Mouse (Mus musculus) A20 (cell line): ENCODE results near the gene Frmpd1.

ENCODE experiments used
- DNase-seq: peaks from one replicate; pipeline ENCODE4 v3.0.0-alpha.2; 2011; ENCODE audit warnings: low read depth, low spot score

Gene Frmpd1

DNA sequence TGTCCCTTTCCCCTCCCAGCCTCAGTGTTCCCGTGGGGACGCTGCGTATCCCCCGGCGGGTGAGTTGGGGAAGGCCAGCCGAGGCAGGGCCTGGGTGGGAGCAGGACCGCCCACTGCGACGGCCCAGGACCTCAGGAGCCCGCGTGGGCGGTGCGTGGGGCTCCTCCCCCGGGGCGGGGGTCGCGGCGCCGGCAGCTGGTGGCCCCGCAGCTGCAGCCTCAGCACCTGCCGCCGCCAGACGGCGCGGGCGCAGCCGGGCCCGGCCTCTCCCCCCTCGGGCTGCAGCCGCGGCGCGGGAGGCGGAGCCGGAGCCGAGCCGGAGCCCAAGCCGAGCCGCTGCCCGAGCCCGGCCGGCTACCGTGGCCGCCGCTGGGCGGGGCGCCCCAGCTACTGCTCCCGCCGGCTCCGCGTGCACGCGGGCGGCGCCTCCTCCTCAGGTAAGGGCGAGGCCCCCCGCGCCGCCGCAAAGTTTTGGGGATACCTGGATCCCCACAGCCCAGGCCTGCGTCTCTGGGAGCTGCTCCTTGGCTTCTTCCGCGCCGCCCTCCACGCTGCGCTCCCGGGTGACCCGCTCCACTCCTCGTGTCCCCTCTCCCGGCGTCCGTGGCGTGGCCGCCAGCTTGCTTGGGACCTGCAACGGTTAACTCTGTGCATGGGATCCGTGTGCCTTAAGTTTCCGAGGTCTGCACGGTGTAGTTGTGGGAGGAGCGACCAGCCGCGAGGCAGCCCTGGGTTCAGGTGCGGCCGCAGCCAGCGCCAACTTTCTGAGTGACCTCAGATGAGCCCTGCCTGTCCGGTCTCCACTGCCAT lies at the start of gene Frmpd1:
Gene Frmpd1, plus strand, starts transcription at position 355 of the 810 bp plus-strand sequence.
- DNase-seq = no peak

DNA sequence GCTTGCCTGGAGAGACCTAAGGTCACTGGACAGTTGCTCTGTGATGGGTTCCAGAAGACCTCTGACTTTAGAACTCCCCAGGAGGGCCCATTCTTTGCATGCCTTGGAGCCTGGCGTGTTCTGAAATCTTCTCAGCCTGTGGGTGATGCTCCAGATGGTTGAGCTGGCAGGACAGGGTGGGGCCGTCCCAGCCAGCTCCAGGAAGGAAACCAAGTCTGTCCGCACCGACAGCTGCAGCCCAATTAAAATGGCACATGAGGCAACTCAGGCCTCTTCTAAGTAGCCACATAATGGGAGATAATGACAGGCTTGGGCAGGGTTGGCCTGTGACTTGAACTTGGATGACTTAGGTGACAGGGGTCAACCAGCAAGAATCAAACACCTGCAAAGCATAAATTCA lies 47.0 kb upstream of the Frmpd1 start:
- no peak for DNase-seq

DNA sequence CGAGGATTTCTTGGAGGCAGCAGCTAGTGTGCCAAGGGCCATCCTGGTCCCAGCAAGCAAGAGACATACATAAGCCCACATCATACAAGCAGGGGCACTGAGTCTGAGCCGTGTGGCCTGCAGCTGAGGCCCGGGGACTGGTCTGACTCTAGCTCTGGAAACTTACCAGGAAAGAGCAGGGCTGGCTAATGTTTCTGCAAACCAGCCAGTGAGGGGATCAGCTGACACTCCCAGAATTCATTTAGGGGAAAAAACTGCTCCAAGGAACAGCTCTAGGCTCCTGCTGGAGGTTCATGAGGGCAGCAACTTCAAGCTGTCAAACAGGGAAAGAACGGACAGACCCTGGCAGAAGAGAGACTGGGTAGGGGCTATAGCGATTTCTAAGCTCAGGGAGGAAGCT lies 42.8 kb upstream of the Frmpd1 start:
- DNase-seq = no peak

DNA sequence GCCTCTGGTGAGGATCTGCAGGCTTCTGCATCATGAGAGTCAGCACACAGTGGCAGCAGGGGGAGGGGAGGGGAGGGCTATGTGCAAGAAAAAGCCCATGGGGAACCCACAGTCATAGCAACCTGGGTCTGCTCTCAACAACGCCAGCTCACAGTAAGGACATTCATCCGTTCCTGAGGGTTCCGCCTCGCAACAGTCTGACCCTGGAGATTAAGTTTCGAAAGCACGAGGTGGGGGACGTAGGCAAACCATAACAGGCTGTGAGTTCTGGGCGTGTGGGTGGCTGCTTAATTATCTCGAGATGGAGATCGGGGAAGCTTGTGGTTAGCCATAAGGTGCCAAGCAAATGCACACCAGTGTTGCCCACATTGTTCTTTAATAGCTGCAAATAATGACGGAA lies 42.3 kb upstream of the Frmpd1 start:
- DNase-seq = no peak

DNA sequence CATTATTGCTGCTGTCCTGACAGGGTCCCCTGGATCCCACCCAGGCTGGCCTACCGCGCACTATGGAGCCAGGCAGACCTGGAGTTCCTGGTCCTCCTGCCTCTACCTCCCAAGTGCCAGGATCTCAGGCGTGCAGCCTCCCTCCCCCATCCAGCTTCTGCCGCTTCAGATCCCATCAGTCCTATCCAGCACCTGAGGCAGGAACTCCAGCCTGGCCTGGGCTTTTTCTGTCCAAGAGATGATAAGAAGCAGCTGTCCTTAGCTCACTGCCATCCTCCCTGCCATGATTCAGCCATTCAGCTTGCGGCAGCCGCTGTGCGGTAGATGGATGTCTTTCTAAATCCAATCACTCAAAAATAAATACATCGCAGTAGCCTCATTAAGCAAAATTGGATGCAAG lies 41.7 kb upstream of the Frmpd1 start:
- no peak for DNase-seq

DNA sequence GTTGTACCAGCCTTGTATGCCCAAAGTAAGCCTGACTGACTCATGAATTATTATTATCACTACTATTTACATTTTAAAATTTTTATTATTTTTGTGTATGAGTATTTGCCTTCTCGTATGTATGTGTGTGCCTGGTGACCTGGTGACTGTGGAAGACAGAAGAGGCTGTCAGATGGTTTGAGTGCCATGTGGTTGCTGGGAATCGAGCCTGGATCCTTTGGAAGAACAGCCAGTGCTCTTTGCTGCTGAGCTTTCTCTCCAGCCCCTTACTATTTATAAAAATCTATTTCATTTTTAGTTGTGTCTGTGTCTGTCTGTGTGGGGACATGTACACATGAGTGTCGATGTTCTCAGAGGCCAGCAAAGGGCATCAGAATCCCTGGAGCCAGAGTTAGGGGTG lies 28.2 kb upstream of the Frmpd1 start:
- no peak for DNase-seq

DNA sequence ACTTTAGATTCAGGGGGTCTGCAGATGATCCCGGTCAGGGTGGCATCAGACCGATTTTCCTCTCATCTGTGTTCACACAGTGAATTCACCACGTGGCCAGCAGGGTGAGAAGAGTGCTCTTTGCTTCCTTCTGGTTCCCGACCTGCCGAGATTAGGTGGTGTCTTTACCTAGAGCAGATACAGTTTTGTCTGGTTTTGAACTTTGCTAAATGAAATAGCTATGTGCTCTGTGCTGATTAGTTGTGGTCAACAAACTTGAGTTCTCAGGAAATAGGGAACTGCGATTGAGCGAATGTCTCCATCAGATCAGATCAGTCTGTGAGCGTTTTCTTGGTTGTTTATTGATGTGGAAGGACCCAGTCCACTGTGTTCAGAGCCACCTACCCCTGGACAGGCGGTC lies 26.1 kb upstream of the Frmpd1 start:
- peak; percentile 2 for DNase-seq

DNA sequence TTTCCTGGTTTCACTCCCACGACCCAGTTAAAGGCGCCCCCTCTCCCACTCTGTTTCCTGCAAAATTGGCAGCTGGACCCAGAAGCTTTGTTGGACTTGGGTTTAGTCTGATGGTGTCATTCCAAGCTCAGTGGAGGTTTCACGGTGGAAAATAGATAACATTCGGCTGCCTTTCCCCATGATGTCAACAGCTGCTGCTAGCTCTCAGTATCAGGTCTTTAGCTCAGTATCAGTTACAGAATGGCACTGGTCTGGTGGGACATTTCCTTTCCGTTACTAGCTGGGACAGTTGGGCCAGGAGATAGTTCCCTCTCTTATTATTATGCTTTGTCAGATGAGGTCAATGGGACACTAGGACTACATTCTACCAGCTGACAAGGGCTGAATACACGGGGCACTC lies 23.9 kb upstream of the Frmpd1 start:
- no peak for DNase-seq

DNA sequence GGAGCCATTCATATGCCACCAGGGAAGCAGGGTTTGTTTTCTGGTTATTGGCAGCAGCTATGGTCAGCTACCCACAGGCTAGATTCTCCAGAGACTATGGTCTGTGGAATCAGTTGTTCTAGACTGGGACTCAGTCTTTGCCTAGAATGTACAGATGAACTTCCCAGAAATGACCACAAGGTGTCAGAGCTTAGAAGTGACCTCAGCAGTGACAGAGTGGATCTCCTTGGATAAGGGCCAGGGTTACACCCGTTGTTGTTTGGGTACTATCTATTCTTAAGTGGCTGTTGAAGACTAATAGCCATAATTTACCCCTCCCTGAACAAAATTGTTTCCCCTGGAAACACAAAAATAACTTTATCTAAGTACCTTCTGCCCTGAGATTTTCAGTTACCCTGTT lies 21.0 kb upstream of the Frmpd1 start:
- peak; percentile 28 for DNase-seq

DNA sequence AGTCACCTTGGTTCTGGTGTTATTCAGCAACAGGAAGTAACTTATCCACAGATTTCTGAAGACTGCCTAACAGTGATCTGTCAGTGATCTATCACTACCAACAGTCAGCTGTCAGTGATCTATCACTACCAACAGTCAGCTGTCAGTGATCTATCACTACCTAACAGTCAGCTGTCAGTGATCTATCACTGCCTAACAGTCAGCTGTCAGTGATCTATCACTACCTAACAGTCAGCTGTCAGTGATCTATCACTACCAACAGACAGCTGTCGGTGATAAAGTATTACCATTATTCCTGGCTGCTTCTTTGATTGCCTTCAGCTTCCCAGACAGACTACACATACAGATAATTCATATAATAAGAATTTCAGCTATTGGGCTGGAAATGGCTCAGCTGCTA lies 19.2 kb upstream of the Frmpd1 start:
- DNase-seq = no peak

DNA sequence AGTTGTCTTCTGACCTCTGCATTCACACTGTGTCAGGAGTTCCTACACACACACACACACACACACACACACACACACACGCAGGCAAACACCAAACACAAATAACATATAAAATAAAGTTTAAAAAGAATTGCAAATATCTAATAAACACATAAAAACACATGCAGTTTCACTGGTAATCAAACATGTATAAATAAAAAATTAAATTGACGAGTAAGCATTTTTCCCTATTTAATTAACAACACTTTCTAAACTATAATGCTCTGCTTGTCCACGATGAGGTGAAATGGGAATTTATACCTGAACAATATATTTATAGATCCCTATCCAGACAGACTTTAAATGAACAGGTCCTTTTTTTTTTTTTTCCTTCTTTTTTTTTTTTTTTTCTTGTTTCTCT lies 18.7 kb upstream of the Frmpd1 start:
- no peak for DNase-seq

DNA sequence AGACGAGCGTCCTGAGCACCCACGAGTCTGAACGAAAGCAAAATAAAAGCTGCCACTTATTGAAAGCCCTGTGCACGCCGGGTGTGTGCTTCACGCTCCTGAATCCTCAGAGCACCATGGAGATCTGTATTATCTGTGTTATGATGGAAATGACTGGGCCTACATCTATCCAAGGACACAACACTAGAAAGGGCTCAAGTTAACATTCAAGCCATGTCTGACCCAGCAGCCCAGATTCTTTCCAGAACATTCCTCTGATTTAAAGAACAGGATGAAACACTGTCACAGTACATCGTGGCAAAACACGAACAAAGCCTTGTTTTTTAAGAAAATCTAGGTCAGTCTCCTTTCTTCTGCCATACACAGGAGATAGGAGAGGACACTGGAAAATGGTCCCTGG lies 13.3 kb upstream of the Frmpd1 start:
- DNase-seq = no peak

DNA sequence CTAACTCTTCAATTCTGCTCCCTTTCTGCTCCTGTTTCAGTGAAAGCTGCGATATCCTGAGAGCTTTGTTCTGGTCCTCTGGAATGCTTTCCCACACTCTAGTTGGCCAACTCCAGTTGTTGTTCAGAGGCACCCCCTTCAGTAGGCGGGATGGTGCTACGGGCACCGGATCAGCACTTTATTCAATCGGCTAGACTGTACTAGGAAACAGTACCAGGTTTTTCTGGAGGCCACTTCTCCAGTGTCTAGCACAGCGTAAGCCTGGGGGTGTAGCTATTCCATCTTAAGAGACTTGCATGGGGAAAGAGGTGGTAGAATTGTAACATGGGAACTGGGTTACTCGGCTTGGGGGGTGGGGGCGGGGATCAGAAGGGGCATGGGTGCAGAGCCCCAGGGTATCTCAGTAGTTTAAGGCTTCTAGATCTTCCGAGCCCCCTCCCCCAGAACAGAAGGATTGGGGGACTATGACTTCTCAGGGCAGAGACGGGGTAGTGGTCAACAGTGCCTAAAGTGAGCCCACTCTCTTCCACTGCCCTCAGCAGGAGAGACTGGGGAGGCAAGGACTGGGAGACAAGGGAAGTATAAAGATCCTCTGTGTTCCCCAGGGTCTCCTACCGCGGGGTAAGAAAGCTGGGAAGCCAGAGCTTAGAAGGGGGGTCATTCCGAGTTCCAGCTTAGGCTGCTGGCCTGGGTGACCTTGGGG lies 706 bp upstream of the Frmpd1 start:
- no peak for DNase-seq

DNA sequence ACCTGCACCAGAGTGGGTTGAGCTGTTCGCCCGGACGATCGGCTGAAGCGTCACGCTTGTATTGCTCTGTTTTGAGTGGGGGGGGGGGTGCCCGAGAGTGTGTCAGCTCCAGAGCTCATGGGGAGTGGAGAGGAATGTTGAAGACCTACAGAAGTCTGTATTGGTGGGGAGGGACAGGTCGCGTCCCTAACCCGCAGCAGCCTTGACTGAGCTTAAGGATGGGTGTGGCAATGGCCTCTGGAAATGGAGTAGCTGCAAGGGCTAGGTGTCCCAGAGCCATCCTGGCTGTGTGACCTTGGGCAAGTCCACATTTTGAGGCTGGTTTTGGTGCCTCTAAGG lies 625 bp downstream of the Frmpd1 start:
- no peak for DNase-seq

DNA sequence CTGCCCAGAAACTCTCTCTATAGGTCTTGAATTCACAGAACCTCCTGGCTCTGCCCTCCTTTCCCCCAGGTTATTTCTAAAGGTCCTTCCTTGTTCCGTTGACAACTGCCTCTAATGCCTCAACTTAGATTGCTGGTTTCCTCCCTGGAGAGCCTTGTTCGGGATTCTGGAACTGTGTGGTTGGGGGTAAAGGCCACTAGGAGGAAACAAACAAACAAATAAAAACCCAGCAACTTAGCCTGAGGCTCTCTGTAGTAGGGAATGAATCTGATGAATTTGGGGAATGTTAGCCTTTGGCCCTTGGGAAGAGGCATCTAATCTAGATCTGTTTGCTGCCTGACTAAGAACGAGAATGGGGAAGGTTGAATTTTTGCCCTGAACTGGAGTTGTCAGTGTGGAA lies 13.6 kb downstream of the Frmpd1 start:
- no peak for DNase-seq

DNA sequence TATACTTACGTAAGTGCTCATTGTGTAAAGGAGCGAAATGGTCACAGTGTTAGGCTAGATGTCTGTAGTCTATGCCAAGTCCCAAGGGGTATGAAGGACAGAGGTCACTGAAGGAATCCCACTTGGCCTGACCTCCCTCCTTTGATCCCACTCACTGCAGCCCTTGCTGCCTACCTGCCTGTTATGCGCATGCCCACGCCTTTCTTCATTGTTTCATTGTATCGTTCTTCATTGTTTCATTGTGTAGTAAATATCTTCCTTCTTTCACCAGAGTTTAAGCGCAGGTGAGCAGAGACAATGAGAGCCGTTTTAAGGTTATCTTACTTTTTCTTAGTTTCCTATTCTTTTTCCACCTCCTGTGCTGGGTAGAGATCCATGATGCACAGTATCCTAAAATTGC lies 18.6 kb downstream of the Frmpd1 start:
- DNase-seq = no peak

DNA sequence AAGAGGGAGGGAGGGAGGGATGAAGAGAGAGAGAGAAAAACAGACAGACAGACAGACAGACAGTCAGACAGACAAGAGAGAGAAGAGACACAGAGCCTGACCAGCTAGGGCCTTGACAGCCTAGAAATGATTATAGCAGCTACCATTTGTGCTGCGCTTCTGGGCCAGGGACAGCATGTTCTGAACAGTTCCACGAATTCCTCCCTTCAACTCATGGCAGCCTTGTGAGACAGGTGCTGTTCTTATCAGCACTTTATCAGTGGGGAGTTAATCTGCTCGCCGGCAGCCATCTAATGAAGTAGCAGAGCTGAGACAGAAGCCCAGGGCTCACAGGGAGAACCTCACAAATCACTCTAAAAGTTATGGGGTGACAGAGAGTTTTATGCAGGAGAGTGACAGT lies 22.8 kb downstream of the Frmpd1 start:
- DNase-seq = no peak

DNA sequence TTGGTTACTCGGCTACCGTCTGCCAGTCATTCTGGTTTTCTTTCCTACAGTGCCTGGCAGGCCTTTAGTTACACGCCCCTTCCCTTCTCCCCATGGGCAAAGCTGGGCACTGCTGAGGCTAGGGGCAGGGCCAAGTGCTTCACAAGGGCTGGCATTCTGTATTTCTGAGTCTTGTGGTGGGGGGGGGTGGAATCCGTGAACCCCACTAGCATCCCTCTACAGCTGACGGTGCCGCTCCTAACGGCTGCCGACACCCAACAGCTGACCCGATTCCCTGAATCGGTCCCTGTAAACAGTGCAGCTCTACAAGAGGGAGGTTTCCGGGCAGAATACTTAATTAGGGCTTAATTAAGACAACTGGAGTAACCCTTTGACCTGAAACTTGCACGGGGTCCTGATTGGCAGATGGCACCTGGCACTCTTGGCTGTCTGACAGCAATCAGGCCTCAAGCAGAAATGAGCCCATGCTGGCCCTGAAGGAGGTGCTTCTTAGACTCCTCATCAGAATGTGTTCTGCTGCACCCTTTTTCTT lies 24.2 kb downstream of the Frmpd1 start:
- no peak for DNase-seq

DNA sequence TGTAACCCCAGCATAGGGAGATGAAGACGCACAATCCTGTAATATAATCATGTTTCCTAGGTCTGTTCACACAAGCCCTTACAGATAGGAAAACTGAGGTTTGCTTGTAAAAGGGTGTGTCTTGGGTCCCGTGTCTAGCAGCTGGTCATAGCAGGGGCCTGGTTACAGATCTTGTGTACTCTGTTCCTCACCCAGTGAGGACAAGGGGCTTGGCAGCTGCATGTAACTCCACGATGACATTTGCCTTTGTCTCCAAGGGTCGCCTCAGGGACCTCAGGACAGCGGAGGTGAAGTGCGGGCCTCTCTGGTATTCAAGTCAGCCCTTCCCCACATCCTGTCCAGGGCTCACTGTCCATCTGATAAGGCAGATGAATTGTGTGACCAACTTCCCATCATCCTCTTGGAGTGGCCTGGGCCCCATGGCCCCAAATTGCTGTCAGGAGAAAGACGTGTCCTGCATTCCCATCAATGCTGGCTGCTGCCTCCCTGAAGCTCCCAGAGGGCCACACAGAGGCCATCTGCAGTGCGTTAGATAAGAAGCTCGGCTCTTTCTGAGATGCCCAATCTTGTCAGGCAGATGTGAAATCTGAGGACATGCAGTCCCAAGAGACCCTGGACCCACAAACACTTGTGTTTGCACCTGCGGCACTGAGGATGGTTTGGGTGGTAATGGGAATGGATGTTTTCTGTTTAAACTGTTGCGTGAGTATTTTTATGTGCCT lies 27.8 kb downstream of the Frmpd1 start:
- no peak for DNase-seq

DNA sequence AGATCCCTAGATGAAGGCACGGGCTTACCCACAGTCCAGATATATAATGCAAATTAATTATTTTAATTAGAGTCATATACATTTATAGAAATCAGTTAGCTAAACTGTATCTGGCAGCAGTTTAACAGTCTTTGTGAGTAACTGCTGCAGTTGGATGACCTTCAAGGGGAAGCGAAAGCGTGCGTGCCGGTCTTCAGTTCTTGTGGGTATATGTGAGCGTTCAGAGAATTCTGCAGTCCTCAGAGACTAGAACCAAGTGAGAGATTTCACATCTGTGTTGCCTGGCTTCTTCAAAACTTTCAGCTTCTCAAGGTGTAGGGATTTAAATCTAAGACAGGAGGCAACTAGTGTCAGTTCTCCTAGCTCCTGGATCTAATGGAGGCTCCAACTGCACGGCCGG lies 35.3 kb downstream of the Frmpd1 start:
- DNase-seq = peak; percentile 60

DNA sequence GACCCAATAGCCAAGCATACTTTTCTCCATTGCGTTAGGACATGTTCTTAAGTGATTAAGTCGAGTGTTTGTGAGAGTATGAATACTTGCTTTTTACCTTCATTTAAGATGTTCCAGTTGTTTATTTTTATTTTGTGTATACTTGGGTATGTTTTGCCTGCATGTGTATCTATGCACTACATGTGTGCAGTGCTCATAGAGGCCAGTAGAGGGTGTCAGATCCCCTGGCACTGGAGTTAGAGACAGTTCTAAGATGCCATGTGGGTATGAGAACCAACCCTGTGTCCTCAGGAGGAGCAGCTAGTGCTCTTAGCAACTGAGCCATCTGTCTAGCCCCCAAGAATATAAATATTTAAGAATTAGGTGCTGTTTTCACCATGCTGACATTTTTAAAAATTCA lies 37.7 kb downstream of the Frmpd1 start:
- peak; percentile 7 for DNase-seq

DNA sequence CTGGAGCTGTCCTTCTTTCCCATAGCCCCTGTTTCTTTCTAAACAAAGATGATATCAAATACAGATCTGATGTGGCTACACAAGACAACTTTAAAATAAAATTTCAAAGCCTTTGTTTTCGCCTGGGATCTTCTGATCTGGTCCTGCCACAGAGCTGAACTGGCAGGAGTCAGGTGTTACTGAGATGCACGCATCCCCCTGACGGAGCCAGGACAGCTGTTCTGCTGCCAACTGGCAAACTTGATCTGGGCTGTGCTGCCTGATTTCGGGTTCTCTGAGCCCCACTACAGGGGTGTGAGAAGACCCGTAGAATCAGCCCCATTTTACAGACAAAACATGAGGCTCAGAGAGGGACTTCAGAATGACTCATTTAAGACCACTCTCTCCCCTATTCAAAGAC lies 45.6 kb downstream of the Frmpd1 start:
- DNase-seq = no peak

DNA sequence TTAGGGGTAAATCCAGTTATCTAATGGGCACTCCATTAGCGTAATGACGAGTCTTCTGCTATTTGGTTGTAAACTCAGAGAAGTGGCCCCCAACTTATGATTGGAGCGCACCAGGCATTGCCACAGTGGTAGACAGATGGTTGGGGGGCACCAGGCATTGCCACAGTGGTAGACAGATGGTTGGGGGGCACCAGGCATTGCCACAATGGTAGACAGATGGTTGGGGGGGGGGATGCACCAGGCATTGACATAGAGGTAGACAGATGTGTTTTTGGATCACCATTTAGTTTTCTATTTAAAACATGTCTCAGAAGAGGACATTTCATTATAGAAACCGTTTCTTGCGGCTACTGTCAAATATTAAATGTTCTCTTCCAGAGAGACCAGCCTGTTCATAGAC lies 53.6 kb downstream of the Frmpd1 start:
- DNase-seq = no peak
